Mouse (Mus musculus) right cerebral cortex, postnatal 4 days (tissue): ENCODE measurements at regions not wholly inside any gene's neighbourhood (a gene's known extent, or its start where the extent isn't known, plus 50 kb on each side); places are given as distances from the start of the nearest gene placed in this dataset.
"Not testable (repeated sequence)": the region's sequence is repeated elsewhere in the genome, so short reads cannot be mapped to it uniquely, and the experiment has no call there.

ENCODE experiments used
- DNase-seq: peaks from one replicate; pipeline ENCODE4 v3.0.0-alpha.2; 2022

DNA sequence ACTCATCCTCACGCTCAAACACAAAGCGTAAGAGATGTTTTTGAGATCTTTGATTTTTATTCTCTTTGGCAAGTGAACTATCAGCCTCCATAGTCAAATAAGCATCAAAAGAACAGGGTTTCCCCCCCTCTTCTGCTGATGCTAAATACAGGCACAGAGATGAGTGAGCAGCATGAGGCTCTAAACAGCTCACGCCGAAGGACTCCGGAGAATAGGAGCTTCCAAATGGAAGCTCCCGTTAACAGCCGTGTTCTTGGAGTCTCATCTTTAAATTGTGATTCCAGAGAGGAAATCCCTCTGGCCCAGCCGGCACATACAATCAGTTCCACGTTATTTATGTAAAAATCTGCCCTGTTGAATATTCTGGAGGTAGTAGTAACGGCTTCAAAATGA lies 161.1 kb downstream of the Srek1 start:
- no peak for DNase-seq

DNA sequence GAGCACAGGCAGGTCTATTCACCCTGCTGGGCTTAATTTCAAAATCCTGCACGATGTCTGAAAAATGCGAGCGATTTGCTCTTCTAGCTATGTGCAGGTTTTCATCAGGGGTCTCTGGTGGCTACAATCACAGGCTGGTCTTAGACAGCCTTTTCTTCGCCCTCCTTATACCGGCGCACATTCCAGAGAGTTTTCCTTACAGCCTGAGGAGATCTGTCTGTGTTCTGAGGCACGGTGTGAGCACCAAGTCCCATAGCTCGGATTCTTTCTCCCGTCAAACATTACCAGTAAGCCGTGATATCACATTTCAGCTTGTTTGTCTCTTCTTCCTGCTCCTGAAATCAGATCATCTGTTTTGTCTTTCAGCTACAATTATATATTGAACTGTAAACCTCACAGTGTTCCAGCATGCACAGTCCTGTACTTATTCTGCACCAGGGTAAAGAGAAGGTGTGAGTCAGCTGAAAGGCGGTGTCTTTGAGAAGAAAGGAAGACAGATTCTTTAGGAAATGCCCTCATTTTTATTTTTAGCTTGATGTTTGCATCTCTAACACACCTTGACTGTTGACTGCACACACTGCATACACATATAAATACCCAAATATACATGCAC lies 161.6 kb downstream of the Srek1 start:
- no peak for DNase-seq

- no peak for DNase-seq
These were observed 172.1 kb downstream of the Srek1 start for GRCm38 (mm10) chr13:103602302-103602701.

- DNase-seq: no peak
These were observed 182.0 kb downstream of the Srek1 start for GRCm38 (mm10) chr13:103592371-103592770.

GRCm38 (mm10) chr13:103591874-103592273 lies 182.5 kb downstream of the Srek1 start:
- DNase-seq: no peak

GRCm38 (mm10) chr13:103591381-103591780 lies 183.0 kb downstream of the Srek1 start:
- not testable (repeated sequence) for DNase-seq

DNA sequence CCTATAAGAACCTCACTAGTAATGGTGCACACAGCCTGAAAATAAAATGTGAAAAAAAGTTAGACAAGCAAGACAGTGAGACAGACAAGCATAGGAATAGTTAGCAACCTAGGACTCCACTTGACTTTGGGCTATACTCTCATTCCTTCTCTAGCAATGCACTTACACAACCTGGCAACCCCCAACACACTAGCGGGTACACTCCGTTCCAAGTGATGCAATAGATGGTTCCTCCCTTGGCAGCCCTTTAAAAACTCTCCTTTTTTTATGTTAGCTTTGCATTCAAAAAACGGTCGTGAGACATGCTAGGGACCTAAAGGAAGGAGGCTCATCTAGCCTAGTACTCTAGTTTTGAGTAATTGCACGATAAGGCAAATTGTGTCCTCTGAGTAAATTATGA lies 184.8 kb downstream of the Srek1 start:
- DNase-seq: no peak

GRCm38 (mm10) chr13:103576856-103577255 lies 197.6 kb downstream of the Srek1 start:
- DNase-seq: no peak

GRCm38 (mm10) chr13:103564715-103565114 lies 209.7 kb downstream of the Srek1 start:
- DNase-seq: no peak

DNA sequence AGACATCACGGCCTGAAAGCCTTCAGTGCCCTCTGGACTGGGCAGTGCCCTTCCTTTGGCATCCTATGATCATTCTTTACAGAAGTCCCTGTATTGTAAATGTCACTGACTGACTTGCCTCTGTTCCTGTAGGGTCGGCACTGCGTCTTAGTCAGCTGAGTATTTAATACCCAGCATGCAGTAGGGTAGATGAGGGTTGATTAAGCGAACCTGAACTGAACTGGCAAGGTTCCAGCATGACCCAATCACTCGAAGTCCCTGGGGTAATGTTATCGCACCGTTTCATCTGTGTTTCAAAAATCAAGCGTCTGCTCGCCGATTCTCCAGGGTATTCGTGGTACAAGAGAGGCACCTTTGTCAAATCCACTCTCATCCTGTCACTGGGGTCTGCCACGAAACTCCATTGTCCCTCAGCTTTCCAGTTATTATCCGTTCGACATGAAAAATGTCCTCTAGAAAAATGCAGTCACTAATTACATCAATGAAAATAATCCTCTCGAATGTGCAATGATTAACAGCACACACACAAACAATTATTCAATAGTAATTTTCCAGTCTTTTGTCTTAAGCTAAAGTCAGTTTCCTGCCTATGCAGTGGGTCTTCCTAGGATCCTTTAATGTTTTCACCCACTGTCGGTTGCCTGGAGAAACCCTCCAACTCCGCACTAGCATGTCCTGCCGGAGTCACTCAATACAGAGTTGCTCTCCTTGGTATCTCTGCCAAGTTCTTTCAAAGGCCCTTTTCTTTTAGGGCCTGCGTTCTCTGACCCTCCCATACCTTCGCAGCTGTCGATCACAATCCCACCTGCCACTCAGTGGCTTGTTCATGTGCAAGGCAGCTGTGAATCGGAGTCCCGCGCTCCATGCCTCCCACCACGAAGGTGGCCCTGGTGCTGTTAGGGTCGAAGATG lies 212.4 kb downstream of the Srek1 start:
- DNase-seq: no peak

DNA sequence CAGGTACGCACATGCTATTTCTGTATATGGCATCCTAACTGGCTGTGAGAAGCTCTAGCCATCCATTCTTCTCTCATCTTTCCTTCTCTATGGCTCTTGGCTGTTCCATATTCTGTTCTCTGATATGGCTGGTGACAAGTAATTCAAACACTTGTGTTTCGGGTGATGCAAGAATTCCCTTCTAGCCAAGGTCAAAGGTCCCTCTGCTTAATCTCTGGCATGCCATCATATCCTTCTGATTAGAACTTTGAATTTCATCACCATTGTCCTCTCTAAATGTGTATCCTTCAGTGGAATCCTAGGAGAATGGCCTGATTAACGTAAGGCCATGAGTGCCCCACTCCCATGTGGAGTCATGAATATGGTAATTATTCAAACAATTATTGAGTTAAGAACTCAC lies 215.5 kb downstream of the Srek1 start:
- no peak for DNase-seq

DNA sequence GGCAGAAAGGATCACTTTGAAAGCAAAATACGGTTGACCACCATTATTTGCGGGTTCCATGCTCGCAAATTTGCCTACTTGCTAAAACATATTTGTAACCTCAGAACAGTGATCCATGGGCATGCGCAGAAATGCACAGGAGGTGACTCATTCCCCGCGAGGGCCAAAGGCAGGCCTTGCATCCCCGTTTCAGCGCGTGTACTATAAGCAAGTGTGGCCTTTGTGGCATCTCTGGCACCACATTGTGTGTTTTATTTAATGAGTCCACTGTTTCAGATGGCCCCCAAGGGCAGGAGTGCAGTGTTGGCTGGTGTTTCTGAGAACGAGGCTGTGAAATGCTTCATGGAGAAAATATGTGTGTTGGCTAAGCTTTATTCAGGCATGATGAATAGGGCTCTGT lies 205.3 kb upstream of the Mast4 start:
- no peak for DNase-seq

- DNase-seq: no peak
These were observed 179.5 kb upstream of the Mast4 start for GRCm38 (mm10) chr13:103513825-103514224.

DNA sequence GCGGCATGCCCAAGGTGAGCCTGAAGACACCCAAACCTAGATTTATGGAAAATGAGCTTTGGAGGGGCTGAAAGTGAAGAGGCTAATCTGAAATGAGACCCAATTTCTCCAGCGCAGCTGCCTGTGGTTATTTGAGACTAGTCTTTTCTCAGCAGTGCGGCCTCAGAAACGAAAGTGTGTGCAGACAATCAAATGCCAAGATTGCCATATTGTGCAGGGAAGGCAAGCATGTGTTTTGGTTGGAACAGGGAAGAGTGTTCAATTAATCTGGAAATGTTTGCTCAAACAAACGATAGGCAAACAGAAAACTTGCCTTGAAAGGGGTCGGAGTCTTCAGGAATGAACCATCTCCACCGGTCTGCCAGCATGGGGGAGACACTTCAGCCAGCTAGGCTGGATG lies 178.2 kb upstream of the Mast4 start:
- DNase-seq: no peak

DNA sequence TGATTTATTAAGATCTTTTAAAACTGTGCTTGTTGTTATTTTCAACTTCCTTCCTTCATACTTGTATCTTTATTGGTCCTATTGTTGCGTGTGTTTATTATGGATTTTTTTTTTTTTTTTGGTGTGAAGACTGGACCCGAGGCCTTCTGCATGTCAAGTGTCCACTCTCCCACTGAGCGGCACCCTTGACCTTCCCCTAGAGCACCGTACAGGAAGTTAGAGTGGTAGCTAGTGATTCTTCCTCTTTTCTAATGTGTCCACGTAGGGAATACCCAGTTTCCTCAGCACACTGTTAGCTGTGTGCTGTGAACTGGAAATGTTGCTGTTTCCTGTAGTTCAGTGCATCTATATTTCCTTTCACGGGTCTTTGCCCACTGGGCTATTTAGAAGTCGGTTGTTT lies 170.7 kb upstream of the Mast4 start:
- no peak for DNase-seq

DNA sequence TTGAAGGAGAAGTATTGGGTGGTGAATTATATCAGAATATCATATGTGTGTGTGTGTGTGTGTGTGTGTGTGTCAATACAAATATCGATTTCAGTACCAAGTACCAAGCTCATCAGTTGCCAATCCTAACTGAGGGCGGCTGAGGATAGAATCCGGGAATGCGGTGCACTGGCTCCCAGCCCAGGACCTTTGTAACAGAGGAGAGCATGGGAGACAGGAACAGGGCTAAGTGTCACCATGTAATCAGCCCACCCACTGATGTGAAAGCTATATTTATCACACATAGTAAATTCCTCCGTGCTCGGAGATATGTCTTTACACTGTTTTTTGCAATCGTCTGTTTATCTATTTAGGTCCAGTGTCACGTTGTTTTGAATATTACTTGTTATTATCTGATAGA lies 165.1 kb upstream of the Mast4 start:
- no peak for DNase-seq

GRCm38 (mm10) chr13:103494371-103494770 lies 160.1 kb upstream of the Mast4 start:
- no peak for DNase-seq

DNA sequence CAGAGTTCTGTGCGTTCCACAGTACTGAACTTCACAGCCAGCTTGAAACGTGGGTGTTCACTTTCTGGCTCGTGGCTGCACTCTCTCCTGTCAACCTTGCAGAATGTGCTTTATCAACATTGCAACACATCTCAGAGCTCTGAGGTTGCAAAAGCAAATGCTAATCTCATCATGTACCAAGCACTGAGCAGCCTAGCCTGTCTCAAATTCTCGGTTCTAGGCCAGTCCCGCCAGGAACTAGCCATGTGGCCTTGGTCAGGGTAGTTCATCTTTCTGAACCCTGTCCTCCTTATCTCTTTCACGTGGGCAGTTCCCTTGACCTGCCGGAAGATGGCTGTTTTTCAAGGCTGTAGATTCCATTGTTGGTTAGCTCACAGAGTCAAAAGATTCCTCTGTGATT lies 159.3 kb upstream of the Mast4 start:
- DNase-seq: no peak

DNA sequence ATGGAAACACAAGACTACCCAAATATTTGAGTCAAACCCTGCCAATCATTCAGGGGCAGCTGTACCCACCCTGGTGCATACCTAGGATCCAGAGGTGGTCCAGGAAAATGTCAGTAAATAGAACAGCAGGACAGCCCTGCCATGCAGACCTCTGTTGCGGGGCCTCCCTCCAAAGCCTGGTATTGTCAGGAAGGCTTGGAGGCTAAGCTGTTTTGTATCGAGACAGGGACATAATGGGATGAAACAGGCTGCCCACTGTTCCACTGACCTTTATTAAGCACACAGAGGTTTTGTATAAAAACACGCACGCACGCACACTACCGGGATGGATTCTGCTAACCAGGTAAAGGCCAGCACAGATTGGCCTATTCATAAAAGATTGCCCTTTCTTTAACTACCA lies 155.8 kb upstream of the Mast4 start:
- DNase-seq: no peak

DNA sequence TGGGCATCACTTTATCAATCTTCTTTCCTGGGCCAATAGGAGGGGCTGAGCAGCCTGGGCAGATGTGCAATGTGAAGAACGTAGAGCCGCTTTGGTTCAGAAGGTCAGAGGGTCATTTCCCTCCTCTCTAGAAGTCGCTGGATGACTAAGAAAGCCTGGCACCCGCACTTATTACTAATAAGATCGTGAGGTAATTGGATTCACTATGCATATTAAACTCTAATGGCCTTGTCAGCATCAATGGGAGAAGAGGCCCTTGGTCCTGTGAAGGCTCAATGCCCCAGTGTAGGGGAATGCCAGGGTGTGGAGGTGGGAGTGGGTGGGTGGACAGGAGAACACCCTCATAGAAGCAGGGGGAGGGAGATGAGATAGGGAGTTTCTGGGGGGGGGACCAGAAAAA lies 149.8 kb upstream of the Mast4 start:
- DNase-seq: no peak

- DNase-seq: no peak
These were observed 149.1 kb upstream of the Mast4 start for GRCm38 (mm10) chr13:103483392-103483791.

GRCm38 (mm10) chr13:103476328-103476727 lies 142.0 kb upstream of the Mast4 start:
- DNase-seq: no peak

DNA sequence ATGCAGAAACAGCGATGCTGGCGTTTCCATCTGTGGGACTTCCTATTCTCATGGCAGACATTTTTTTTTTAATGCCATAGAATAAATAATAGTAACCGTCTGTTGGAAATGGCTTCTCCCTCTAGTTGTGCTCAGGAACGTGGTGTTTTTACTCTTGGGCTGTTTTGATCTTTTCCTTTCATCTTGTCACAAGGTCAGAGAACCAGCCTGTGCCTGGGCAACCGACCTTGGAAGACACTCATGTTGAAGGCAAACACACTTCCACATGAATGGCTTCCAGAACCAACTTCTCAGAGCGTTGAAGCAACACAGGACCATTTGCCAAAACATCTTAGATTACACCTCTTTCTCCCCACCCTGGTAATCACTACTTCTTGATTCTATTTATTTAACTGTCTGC lies 137.9 kb upstream of the Mast4 start:
- no peak for DNase-seq

GRCm38 (mm10) chr13:103470141-103470540 lies 135.8 kb upstream of the Mast4 start:
- DNase-seq: no peak

DNA sequence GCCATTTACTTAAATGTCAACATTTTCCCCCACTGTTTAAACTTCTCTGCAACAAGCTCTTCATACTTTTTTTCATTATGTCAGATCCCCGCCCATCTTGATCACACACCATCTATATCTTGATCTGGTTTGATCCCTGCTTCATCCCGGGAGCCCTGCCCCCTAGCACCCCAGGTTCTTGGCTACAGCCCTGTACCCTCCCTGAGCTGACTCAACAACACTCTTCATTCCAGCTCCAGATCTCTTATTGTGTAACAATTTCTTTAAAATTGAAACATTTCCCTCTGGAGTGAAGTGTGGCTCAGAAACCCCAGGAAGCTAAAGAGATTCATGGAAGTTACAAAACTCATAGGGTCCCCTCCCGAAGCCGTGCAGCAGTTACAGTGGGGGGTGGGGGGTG lies 126.2 kb upstream of the Mast4 start:
- no peak for DNase-seq
